Mouse (Mus musculus): ENCODE data around the gene Ahcyl2. TPM values are rescaled to one million over a fixed set of nuclear protein-coding genes. Genes with fewer than 3 reads are reported as not detected.

Gene Ahcyl2
- polyA plus RNA-seq, 1 experiment from 2014 or later: 20.2 TPM

GRCm38 (mm10) chr6:29820926-29821325 is 53.1 kb downstream of the Ahcyl2 start:
- no peak overlapping the region for H3K9ac ChIP-seq
- no peak overlapping the region for H3K4me3 ChIP-seq
- no peak overlapping the region for H3K27ac ChIP-seq (replicated peaks)
- no peaks in the 10 kb centered on the region for H3K4me1 ChIP-seq (replicated peaks)
- no peaks in the 10 kb centered on the region for H3K36me3 ChIP-seq
- 88% methylated on average over 3 of the region's 3 CpGs for WGBS
- H3K27me3 ChIP-seq: no peaks in the 10 kb centered on the region
- no peak overlapping the region for H3K4me2 ChIP-seq
- no peak for ATAC-seq (ENCODE audit: low FRiP score, low read depth)
- H3K9me3 ChIP-seq: no peaks in the 10 kb centered on the region

- Histone ChIP-seq H3K36me3 (no peaks in the 10 kb centered on the region), H3K9me3 (no peaks in the 10 kb centered on the region), H3K27me3 (no peaks in the 10 kb centered on the region), H3K9ac (no peak overlapping the region), H3K4me1 (replicated peaks) (no peaks in the 10 kb centered on the region), H3K27ac (replicated peaks) (no peak overlapping the region), H3K4me2 (no peak overlapping the region), H3K4me3 (no peak overlapping the region)
- no peak for ATAC-seq (ENCODE audit: low FRiP score, low read depth)
- 32% methylated on average over 1 of the region's 1 CpGs for WGBS
Measured at GRCm38 (mm10) chr6:29821770-29822169, 54.0 kb downstream of the Ahcyl2 start.

- H3K9me3 ChIP-seq: no peaks in the 10 kb centered on the region
- no peak overlapping the region for H3K9ac ChIP-seq
- 58% methylated on average over 2 of the region's 2 CpGs for WGBS
- no peaks in the 10 kb centered on the region for H3K27me3 ChIP-seq
- no peak overlapping the region for H3K4me3 ChIP-seq
- no peak for ATAC-seq (ENCODE audit: low FRiP score, low read depth)
- H3K36me3 ChIP-seq: no peaks in the 10 kb centered on the region
- no peak overlapping the region for H3K27ac ChIP-seq (replicated peaks)
- no peaks in the 10 kb centered on the region for H3K4me1 ChIP-seq (replicated peaks)
- H3K4me2 ChIP-seq: no peak overlapping the region
Measured at GRCm38 (mm10) chr6:29825302-29825701, 57.5 kb downstream of the Ahcyl2 start.

- Histone ChIP-seq H3K27me3 (no peaks in the 10 kb centered on the region), H3K27ac (replicated peaks) (no peak overlapping the region), H3K36me3 (no peaks in the 10 kb centered on the region), H3K9ac (no peak overlapping the region), H3K9me3 (no peaks in the 10 kb centered on the region), H3K4me1 (replicated peaks) (no peaks in the 10 kb centered on the region), H3K4me2 (no peak overlapping the region), H3K4me3 (no peak overlapping the region)
- ATAC-seq (ENCODE audit: low FRiP score, low read depth): no peak
- WGBS: 86% methylated on average over 5 of the region's 5 CpGs
Measured at GRCm38 (mm10) chr6:29827291-29828242, 59.8 kb downstream of the Ahcyl2 start.

- no peaks in the 10 kb centered on the region for H3K27me3 ChIP-seq
- H3K36me3 ChIP-seq: no peaks in the 10 kb centered on the region
- no peak for ATAC-seq (ENCODE audit: low FRiP score, low read depth)
- 94% methylated on average over 3 of the region's 3 CpGs for whole genome bisulfite sequencing
- no peaks in the 10 kb centered on the region for H3K9me3 ChIP-seq
- no peak overlapping the region for H3K4me3 ChIP-seq
- no peaks in the 10 kb centered on the region for H3K4me1 ChIP-seq (replicated peaks)
- no peak overlapping the region for H3K27ac ChIP-seq (replicated peaks)
- H3K9ac ChIP-seq: no peak overlapping the region
- H3K4me2 ChIP-seq: no peak overlapping the region
Measured at GRCm38 (mm10) chr6:29828574-29829234, 60.9 kb downstream of the Ahcyl2 start.

- no peak for ATAC-seq (ENCODE audit: low FRiP score, low read depth)
- no peak overlapping the region for H3K4me3 ChIP-seq
- H3K4me1 ChIP-seq (replicated peaks): no peaks in the 10 kb centered on the region
Measured at GRCm38 (mm10) chr6:29832356-29832755, 64.5 kb downstream of the Ahcyl2 start.

GRCm38 (mm10) chr6:29833117-29833516 is 65.3 kb downstream of the Ahcyl2 start:
- Histone ChIP-seq H3K9ac (no peak overlapping the region), H3K27ac (replicated peaks) (no peak overlapping the region), H3K9me3 (no peaks in the 10 kb centered on the region), H3K4me2 (no peak overlapping the region), H3K4me1 (replicated peaks) (no peaks in the 10 kb centered on the region), H3K36me3 (no peaks in the 10 kb centered on the region), H3K27me3 (no peaks in the 10 kb centered on the region), H3K4me3 (no peak overlapping the region)
- WGBS: 90% methylated on average over 4 of the region's 4 CpGs
- no peak for ATAC-seq (ENCODE audit: low FRiP score, low read depth)

More at GRCm38 (mm10) chr6:29832356-29832755, 64.5 kb downstream of the Ahcyl2 start:
- Histone ChIP-seq H3K27ac (replicated peaks) (no peak overlapping the region), H3K9me3 (no peaks in the 10 kb centered on the region), H3K9ac (no peak overlapping the region), H3K27me3 (no peaks in the 10 kb centered on the region), H3K36me3 (no peaks in the 10 kb centered on the region), H3K4me2 (no peak overlapping the region)
- 76% methylated on average over 4 of the region's 4 CpGs for WGBS

- 69% methylated on average over 4 of the region's 4 CpGs for WGBS
- Histone ChIP-seq H3K27me3 (no peaks in the 10 kb centered on the region), H3K4me3 (no peak overlapping the region), H3K36me3 (no peaks in the 10 kb centered on the region), H3K4me1 (replicated peaks) (no peaks in the 10 kb centered on the region), H3K4me2 (no peak overlapping the region), H3K27ac (replicated peaks) (no peak overlapping the region), H3K9me3 (no peaks in the 10 kb centered on the region), H3K9ac (no peak overlapping the region)
- no peak for ATAC-seq (ENCODE audit: low FRiP score, low read depth)
Measured at GRCm38 (mm10) chr6:29833568-29834255, 65.9 kb downstream of the Ahcyl2 start.

GRCm38 (mm10) chr6:29835543-29836177 is 67.8 kb downstream of the Ahcyl2 start:
- no peak overlapping the region for H3K9ac ChIP-seq
- no peak overlapping the region for H3K27ac ChIP-seq (replicated peaks)
- H3K27me3 ChIP-seq: no peaks in the 10 kb centered on the region
- no peak overlapping the region for H3K4me2 ChIP-seq
- H3K36me3 ChIP-seq: no peaks in the 10 kb centered on the region
- H3K4me3 ChIP-seq: no peak overlapping the region
- H3K4me1 ChIP-seq (replicated peaks): no peaks in the 10 kb centered on the region
- no peaks in the 10 kb centered on the region for H3K9me3 ChIP-seq
- WGBS: 87% methylated on average over 3 of the region's 3 CpGs
- ATAC-seq (ENCODE audit: low FRiP score, low read depth): no peak

- Histone ChIP-seq H3K4me3 (no peak overlapping the region), H3K27ac (replicated peaks) (no peak overlapping the region), H3K27me3 (no peaks in the 10 kb centered on the region), H3K4me1 (replicated peaks) (no peaks in the 10 kb centered on the region), H3K4me2 (no peak overlapping the region), H3K9me3 (no peaks in the 10 kb centered on the region), H3K9ac (no peak overlapping the region), H3K36me3 (no peaks in the 10 kb centered on the region)
- ATAC-seq (ENCODE audit: low FRiP score, low read depth): no peak
- WGBS: 91% methylated on average over 2 of the region's 2 CpGs
Measured at GRCm38 (mm10) chr6:29837579-29837978, 69.8 kb downstream of the Ahcyl2 start.

GRCm38 (mm10) chr6:29838531-29838930 is 70.7 kb downstream of the Ahcyl2 start:
- no peak overlapping the region for H3K27ac ChIP-seq (replicated peaks)
- no peaks in the 10 kb centered on the region for H3K4me1 ChIP-seq (replicated peaks)
- WGBS: 93% methylated on average over 3 of the region's 3 CpGs
- no peak overlapping the region for H3K4me2 ChIP-seq
- no peak overlapping the region for H3K9ac ChIP-seq
- no peaks in the 10 kb centered on the region for H3K9me3 ChIP-seq
- no peaks in the 10 kb centered on the region for H3K36me3 ChIP-seq
- no peak for ATAC-seq (ENCODE audit: low FRiP score, low read depth)
- no peaks in the 10 kb centered on the region for H3K27me3 ChIP-seq
- H3K4me3 ChIP-seq: no peak overlapping the region

Data from hindbrain, embryonic 15.5 days (tissue).